Mouse (Mus musculus): ENCODE measurements around the gene Srr. TPM values are rescaled to one million over a fixed set of nuclear protein-coding genes. Genes with fewer than 3 reads are reported as not detected.

Srr gene
- total and polyA plus RNA-seq, 3 experiments, result 5.2 to 6.8 TPM; not detected in 1

GRCm38 (mm10) chr11:74863471-74863870 lies 62.3 kb downstream of the Srr start:
- no peaks in the 10 kb centered on the region; a peak in 1 of 4 replicates for H3K36me3 ChIP-seq (ENCODE audit: control insufficient read depth in 1 of 2, insufficient read depth in 2 of 2, low read length in 2 of 2)
- no peaks in the 10 kb centered on the region for H3K4me1 ChIP-seq (ENCODE audit: control insufficient read depth in 1 of 2, insufficient read depth in 2 of 2, low read length in 2 of 2)
- H3K27me3 ChIP-seq (ENCODE audit: control insufficient read depth in 1 of 2, insufficient read depth in 2 of 2, low read length in 2 of 2), result no peaks in the 10 kb centered on the region
- H3K4me3 ChIP-seq (ENCODE audit: control insufficient read depth in 1 of 2, insufficient read depth in 1 of 2, low read depth in 2 of 2, low read length in 2 of 2), result no peak overlapping the region
- no peak overlapping the region for H3K27ac ChIP-seq (ENCODE audit: control insufficient read depth, low read depth, low read length)
- no peak overlapping the region for H3K9ac ChIP-seq (ENCODE audit: control insufficient read depth, low read depth, low read length, poor library complexity, severe bottlenecking)
- TF ChIP-seq USF1 (IDR thresholded peaks at IDR 0.05; ENCODE audit: low read depth, low read length), result no peak
- TF ChIP-seq UBTF (IDR thresholded peaks at IDR 0.05; ENCODE audit: borderline replicate concordance, insufficient read depth, low read depth, low read length), result no peak
- TF ChIP-seq ZC3H11A (IDR thresholded peaks at IDR 0.05; ENCODE audit: low read depth, low read length), result no peak
- TF ChIP-seq EP300 (IDR thresholded peaks at IDR 0.05; ENCODE audit: low read depth in 1 of 2, low read length in 2 of 2), result no peak
- no peak for TF ChIP-seq USF2 (IDR thresholded peaks at IDR 0.05; ENCODE audit: borderline replicate concordance in 1 of 2, insufficient read depth in 1 of 2, low read depth in 1 of 2, low read length in 2 of 2)
- TF ChIP-seq MYB (IDR thresholded peaks at IDR 0.05; ENCODE audit: low read depth, low read length), result no peak
- no peak for TF ChIP-seq TCF12 (IDR thresholded peaks at IDR 0.05; ENCODE audit: low read depth, low read length)
- TF ChIP-seq KAT2A (conservative IDR thresholded peaks at IDR 0.05; ENCODE audit: low read depth, low read length), result no peak
- TF ChIP-seq ZKSCAN1 (IDR thresholded peaks at IDR 0.05; ENCODE audit: low read depth, low read length), result no peak
- no peak for TF ChIP-seq ETS1 (IDR thresholded peaks at IDR 0.05; ENCODE audit: low read depth, low read length)
- TF ChIP-seq RAD21 (IDR thresholded peaks at IDR 0.05; ENCODE audit: low read depth, low read length), result no peak
- no peak for TF ChIP-seq MAX (IDR thresholded peaks at IDR 0.05; ENCODE audit: low read length)
- no peak for TF ChIP-seq CHD1 (IDR thresholded peaks at IDR 0.05; ENCODE audit: low read depth, low read length)
- TF ChIP-seq MAFK (IDR thresholded peaks at IDR 0.05; ENCODE audit: borderline replicate concordance, low read depth, low read length), result no peak
- no peak for DNase-seq (ENCODE audit: low read depth, low spot score)
- no peaks in the 10 kb centered on the region for H3K9me3 ChIP-seq (replicated peaks; ENCODE audit: insufficient read depth, low read length)
- H3K79me2 ChIP-seq (ENCODE audit: control insufficient read depth, insufficient read depth, low read length, poor library complexity), result no peaks in the 10 kb centered on the region

- H3K27ac ChIP-seq (ENCODE audit: control insufficient read depth, low read depth, low read length), result no peak overlapping the region
- DNase-seq (ENCODE audit: low read depth, low spot score), result no peak
- TF ChIP-seq POLR2AphosphoS5 (IDR thresholded peaks at IDR 0.05; ENCODE audit: borderline replicate concordance, low read depth, low read length) (no peak), ELF1 (IDR thresholded peaks at IDR 0.05; ENCODE audit: low read depth, low read length) (no peak), NRF1 (IDR thresholded peaks at IDR 0.05; ENCODE audit: insufficient read depth, low read depth, low read length, poor library complexity, severe bottlenecking) (no peak), JUND (IDR thresholded peaks at IDR 0.05; ENCODE audit: low read depth, low read length) (no peak), ZNF384 (IDR thresholded peaks at IDR 0.05; ENCODE audit: low read depth, low read length) (no peak), POLR2A (IDR thresholded peaks at IDR 0.05; ENCODE audit: control insufficient read depth in 1 of 2, insufficient read depth in 1 of 2, low read depth in 1 of 2, low read length in 2 of 2, poor library complexity in 1 of 2) (no peak), USF2 (IDR thresholded peaks at IDR 0.05; ENCODE audit: borderline replicate concordance in 1 of 2, insufficient read depth in 1 of 2, low read depth in 1 of 2, low read length in 2 of 2) (no peak), MAZ (IDR thresholded peaks at IDR 0.05; ENCODE audit: low read depth, low read length) (no peak), MYC (IDR thresholded peaks at IDR 0.05; ENCODE audit: low read depth, low read length) (no peak), GATA1 (IDR thresholded peaks at IDR 0.05; ENCODE audit: low read depth, low read length) (no peak), GABPA (IDR thresholded peaks at IDR 0.05; ENCODE audit: low read depth, low read length) (no peak), BHLHE40 (IDR thresholded peaks at IDR 0.05; ENCODE audit: borderline replicate concordance, low read depth, low read length) (no peak), UBTF (IDR thresholded peaks at IDR 0.05; ENCODE audit: borderline replicate concordance, insufficient read depth, low read depth, low read length) (no peak), CHD1 (IDR thresholded peaks at IDR 0.05; ENCODE audit: low read depth, low read length) (no peak), MXI1 (IDR thresholded peaks at IDR 0.05; ENCODE audit: low read depth, low read length) (no peak)
Observed at GRCm38 (mm10) chr11:74862129-74862528, 63.6 kb downstream of the Srr start.

More at GRCm38 (mm10) chr11:74862129-74862528, 63.6 kb downstream of the Srr start:
- no peak overlapping the region for H3K9ac ChIP-seq (ENCODE audit: control insufficient read depth, low read depth, low read length, poor library complexity, severe bottlenecking)
- H3K36me3 ChIP-seq (ENCODE audit: control insufficient read depth in 1 of 2, insufficient read depth in 2 of 2, low read length in 2 of 2), result no peaks in the 10 kb centered on the region; a peak in 1 of 4 replicates
- no peaks in the 10 kb centered on the region for H3K9me3 ChIP-seq (replicated peaks; ENCODE audit: insufficient read depth, low read length)
- H3K79me2 ChIP-seq (ENCODE audit: control insufficient read depth, insufficient read depth, low read length, poor library complexity), result no peaks in the 10 kb centered on the region
- no peaks in the 10 kb centered on the region for H3K27me3 ChIP-seq (ENCODE audit: control insufficient read depth in 1 of 2, insufficient read depth in 2 of 2, low read length in 2 of 2)
- no peaks in the 10 kb centered on the region for H3K4me1 ChIP-seq (ENCODE audit: control insufficient read depth in 1 of 2, insufficient read depth in 2 of 2, low read length in 2 of 2)
- no peak overlapping the region for H3K4me3 ChIP-seq (ENCODE audit: control insufficient read depth in 1 of 2, insufficient read depth in 1 of 2, low read depth in 2 of 2, low read length in 2 of 2)
